Mouse (Mus musculus) pancreas, adult 10 weeks (tissue): ENCODE measurements around the gene Ddo. TPM values are rescaled to one million over a fixed set of nuclear protein-coding genes. Genes with fewer than 3 reads are reported as not detected.

Source experiments
- polyA plus RNA-seq: library from polyadenylated mRNA; stranded (reverse); fragments of 350-450 nt; fragmentation: Illumina TruSeq; extraction: RNeasy Lipid Tissue Mini Kit (QIAGEN cat#74804); gene quantifications from one replicate; pipeline ENCODE4 v1.2.3, GENCODE M21; 2015; ENCODE audit warnings: low read depth, low replicate concordance; ENCODE audit not compliant: insufficient read depth

Ddo gene
- 4.7 TPM for polyA plus RNA-seq

DNA sequence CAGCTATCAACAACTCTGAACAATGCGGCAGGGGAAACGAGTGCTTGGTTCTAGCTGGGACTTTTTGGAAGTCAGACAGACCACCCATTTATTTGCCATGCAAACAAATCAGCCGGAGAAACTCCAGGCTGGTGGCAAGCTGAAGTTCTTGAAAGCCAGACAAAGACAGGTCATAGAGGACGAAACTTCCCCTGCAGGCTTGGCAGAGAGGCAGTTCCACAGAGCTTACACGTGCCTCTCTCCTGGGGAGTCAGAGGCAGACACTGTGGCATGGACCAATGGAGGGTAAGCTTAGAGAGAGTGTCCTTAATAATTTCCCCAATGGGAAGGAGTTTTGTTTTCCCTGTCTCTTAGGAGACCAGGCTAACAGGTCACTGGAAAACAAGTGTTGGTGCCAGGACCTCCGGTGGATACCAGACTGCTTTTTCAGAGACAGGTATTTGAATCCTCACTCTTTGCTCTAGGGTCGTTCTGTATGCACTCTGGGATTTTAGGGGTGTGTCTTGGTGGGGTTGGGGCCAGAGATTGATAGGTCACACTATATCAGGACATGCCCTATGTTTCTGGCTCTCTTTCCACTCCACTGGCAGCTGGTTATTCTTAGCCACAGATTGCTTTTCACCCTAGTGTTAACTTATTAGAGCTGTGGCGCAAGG is at the start of gene Ddo:
Ddo (plus strand) TSS at position 356 of the 656 bp plus-strand sequence.

DNA sequence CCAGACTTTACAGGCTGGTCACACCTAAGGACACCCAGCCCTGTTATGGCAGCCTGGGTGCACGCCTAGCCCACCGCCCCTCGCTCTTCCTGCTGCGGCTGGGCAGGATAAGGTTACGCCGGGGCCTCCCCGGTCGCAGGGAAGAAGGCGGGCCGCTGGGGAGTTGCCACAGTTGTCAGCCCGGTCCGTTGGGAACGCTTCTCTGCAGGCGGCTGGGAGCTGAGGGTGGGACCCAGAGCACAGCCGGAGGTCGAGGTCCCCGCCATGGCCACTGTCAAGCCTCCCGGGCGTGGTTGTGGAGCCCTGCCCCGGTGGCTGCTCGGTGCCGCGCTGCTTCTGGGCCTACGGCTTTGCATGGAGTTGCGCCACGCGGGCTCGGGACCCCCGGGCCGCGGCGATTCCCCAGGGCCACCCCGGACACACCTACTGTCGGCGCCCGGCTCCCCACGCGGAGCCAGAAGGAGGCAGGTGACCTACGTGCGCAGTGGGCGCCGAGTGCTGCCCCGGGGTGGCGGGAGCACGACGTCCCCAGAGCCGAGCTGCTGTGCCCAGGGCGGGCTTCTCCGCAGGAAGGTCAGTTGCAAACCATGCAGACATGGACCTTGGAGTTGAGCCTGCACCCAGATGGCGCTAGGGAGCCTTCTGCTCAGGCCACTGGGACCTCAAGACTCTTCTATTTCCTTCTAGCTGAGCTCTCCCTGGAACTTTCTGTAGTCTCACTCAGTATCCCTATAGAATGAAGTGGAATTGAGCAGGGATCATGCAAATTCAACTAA is 53.5 kb downstream of the Ddo start, which contains the start of gene Mettl24:
Mettl24 (plus strand) TSS at position 191 of the 776 bp plus-strand sequence.

Other genes with a start within 250 kb of the Ddo start
- not detected for gene Slc22a16, start 59.7 kb upstream of the Ddo start, polyA plus RNA-seq
- gene Mettl24, start 53.3 kb downstream of the Ddo start, polyA plus RNA-seq = 0.55 TPM